Mouse (Mus musculus) midbrain, embryonic 12.5 days (tissue): ENCODE measurements around the gene Alox5ap. TPM values are rescaled to one million over a fixed set of nuclear protein-coding genes. Genes with fewer than 3 reads are reported as not detected.

Source experiments
- ATAC-seq: fragments of 200-750 bp; cut with Nextera tagmentation; 2 replicates; pipeline ENCODE4 v1.8.0; 2017; ENCODE audit warnings: low read depth, moderate TSS enrichment, moderate library complexity; ENCODE audit not compliant: low FRiP score
- H3K27ac ChIP-seq: fragments of 300-500 bp; sonication (generic); replicated peaks from 2 replicates; pipeline ENCODE4 v1.5.1; 2016; ENCODE audit warnings: mild to moderate bottlenecking
- H3K27me3 ChIP-seq: fragments of 300-500 bp; sonication (generic); 2 replicates; pipeline ENCODE4 v1.6.1; 2016; ENCODE audit warnings: mild to moderate bottlenecking
- H3K36me3 ChIP-seq: fragments of 300-500 bp; sonication (generic); 2 replicates; pipeline ENCODE4 v1.6.1; 2016
- H3K4me1 ChIP-seq: fragments of 300-500 bp; sonication (generic); 2 replicates; pipeline ENCODE4 v1.6.1; 2016
- H3K4me2 ChIP-seq: fragments of 300-500 bp; sonication (generic); replicated peaks from 2 replicates; pipeline ENCODE4 v1.6.1; 2016; ENCODE audit warnings: mild to moderate bottlenecking, moderate library complexity
- H3K4me3 ChIP-seq: fragments of 300-500 bp; sonication (generic); 2 replicates; pipeline ENCODE4 v1.5.1; 2016; ENCODE audit warnings: mild to moderate bottlenecking
- H3K9ac ChIP-seq: fragments of 300-500 bp; sonication (generic); replicated peaks from 2 replicates; pipeline ENCODE4 v1.6.1; 2016; ENCODE audit warnings: mild to moderate bottlenecking, moderate library complexity
- H3K9me3 ChIP-seq: fragments of 300-500 bp; sonication (generic); 2 replicates; pipeline ENCODE4 v1.6.1; 2016; ENCODE audit warnings: mild to moderate bottlenecking
- WGBS: fragments of 180-500 bp; shearing (Covaris S2); methylation state at CpG from one replicate; pipeline ENCODE4 v1.1.7; 2016; 5-methylcytosine and 5-hydroxymethylcytosine counted together
- polyA plus RNA-seq: library from polyadenylated mRNA; unstranded; fragments of >200 nt; fragmentation: Nextera tagmentation; extraction: Ambion mirVana; gene quantifications from 2 replicates; pipeline ENCODE4 v1.2.1, GENCODE M21; 2016

Alox5ap gene
- polyA plus RNA-seq, 1 experiment from 2014 or later, result 6.5 TPM

GRCm38 (mm10) chr5:149243053-149243452 lies 21.5 kb upstream of the Alox5ap start:
- H3K4me3 ChIP-seq, result no peak overlapping the region
- H3K4me1 ChIP-seq, result peaks cover 11% of the 10 kb centered on the region
- no peak for ATAC-seq
- no peaks in the 10 kb centered on the region for H3K27me3 ChIP-seq
- H3K36me3 ChIP-seq, result no peaks in the 10 kb centered on the region
- no peak overlapping the region for H3K9ac ChIP-seq
- no peaks in the 10 kb centered on the region for H3K9me3 ChIP-seq
- H3K4me2 ChIP-seq, result no peak overlapping the region
- H3K27ac ChIP-seq, result no peak overlapping the region
- WGBS, result 40% methylated on average over 5 of the region's 5 CpGs

GRCm38 (mm10) chr5:149245391-149245964 lies 19.1 kb upstream of the Alox5ap start:
- 63% methylated on average over 9 of the region's 9 CpGs for WGBS
- H3K9ac ChIP-seq, result 0 out of 2 replicates have a peak overlapping the region, but pooled peaks have one; percentile 5
- H3K4me1 ChIP-seq, result peaks cover 11% of the 10 kb centered on the region
- no peaks in the 10 kb centered on the region for H3K27me3 ChIP-seq
- H3K36me3 ChIP-seq, result no peaks in the 10 kb centered on the region
- no peak overlapping the region for H3K4me3 ChIP-seq
- no peaks in the 10 kb centered on the region for H3K9me3 ChIP-seq
- H3K4me2 ChIP-seq, result peak overlapping the region; percentile 46
- ATAC-seq, result no peak
- H3K27ac ChIP-seq, result no peak overlapping the region

GRCm38 (mm10) chr5:149245965-149246470 lies 18.5 kb upstream of the Alox5ap start:
- no peaks in the 10 kb centered on the region for H3K27me3 ChIP-seq
- peak overlapping the region; percentile 46 for H3K4me2 ChIP-seq
- no peak overlapping the region for H3K4me3 ChIP-seq
- H3K27ac ChIP-seq, result no peak overlapping the region
- H3K36me3 ChIP-seq, result no peaks in the 10 kb centered on the region
- H3K9ac ChIP-seq, result peak overlapping the region; percentile 34; the same call in 1 of the 2 replicates
- ATAC-seq, result peak; percentile 56
- no peaks in the 10 kb centered on the region for H3K9me3 ChIP-seq
- peaks cover 11% of the 10 kb centered on the region for H3K4me1 ChIP-seq
- 26% methylated on average over 16 of the region's 16 CpGs for WGBS

- no peak overlapping the region for H3K4me2 ChIP-seq
- H3K36me3 ChIP-seq, result no peaks in the 10 kb centered on the region
- no peak for ATAC-seq
- H3K9ac ChIP-seq, result no peak overlapping the region
- WGBS, result 48% methylated on average over 18 of the region's 20 CpGs
- peaks cover 11% of the 10 kb centered on the region for H3K4me1 ChIP-seq
- H3K9me3 ChIP-seq, result no peaks in the 10 kb centered on the region
- H3K4me3 ChIP-seq, result no peak overlapping the region
- H3K27me3 ChIP-seq, result no peaks in the 10 kb centered on the region
- H3K27ac ChIP-seq, result no peak overlapping the region
Observed at GRCm38 (mm10) chr5:149247047-149247904, 17.3 kb upstream of the Alox5ap start.

- Histone ChIP-seq H3K4me2 (no peak overlapping the region), H3K4me1 (no peaks in the 10 kb centered on the region), H3K4me3 (no peak overlapping the region), H3K9me3 (no peaks in the 10 kb centered on the region), H3K27me3 (no peaks in the 10 kb centered on the region), H3K36me3 (no peaks in the 10 kb centered on the region), H3K27ac (no peak overlapping the region), H3K9ac (no peak overlapping the region)
- ATAC-seq, result no peak
- WGBS, result 85% methylated on average over 3 of the region's 3 CpGs
Observed at GRCm38 (mm10) chr5:149252303-149252702, 12.3 kb upstream of the Alox5ap start.

- 69% methylated on average over 2 of the region's 2 CpGs for WGBS
- Histone ChIP-seq H3K4me2 (no peak overlapping the region), H3K27ac (no peak overlapping the region), H3K4me1 (peaks cover 10% of the 10 kb centered on the region), H3K36me3 (no peaks in the 10 kb centered on the region), H3K27me3 (no peaks in the 10 kb centered on the region), H3K4me3 (no peak overlapping the region), H3K9me3 (no peaks in the 10 kb centered on the region), H3K9ac (no peak overlapping the region)
- no peak for ATAC-seq
Observed at GRCm38 (mm10) chr5:149253491-149253890, 11.1 kb upstream of the Alox5ap start.

- peaks cover 16% of the 10 kb centered on the region for H3K4me1 ChIP-seq
- no peak for ATAC-seq
Observed at GRCm38 (mm10) chr5:149255522-149255921, 9.0 kb upstream of the Alox5ap start.

GRCm38 (mm10) chr5:149257518-149258281 lies 6.9 kb upstream of the Alox5ap start:
- H3K9ac ChIP-seq, result no peak overlapping the region
- no peak overlapping the region for H3K4me3 ChIP-seq
- no peaks in the 10 kb centered on the region for H3K27me3 ChIP-seq
- H3K4me1 ChIP-seq, result peaks cover 16% of the 10 kb centered on the region
- WGBS, result 53% methylated on average over 14 of the region's 14 CpGs
- H3K4me2 ChIP-seq, result no peak overlapping the region
- H3K36me3 ChIP-seq, result no peaks in the 10 kb centered on the region
- no peaks in the 10 kb centered on the region for H3K9me3 ChIP-seq
- peak; percentile 76 for ATAC-seq
- H3K27ac ChIP-seq, result 0 out of 2 replicates have a peak overlapping the region, but pooled peaks have one; percentile 36

More at GRCm38 (mm10) chr5:149255522-149255921, 9.0 kb upstream of the Alox5ap start:
- Histone ChIP-seq H3K9me3 (no peaks in the 10 kb centered on the region), H3K4me3 (no peak overlapping the region), H3K27me3 (no peaks in the 10 kb centered on the region), H3K36me3 (no peaks in the 10 kb centered on the region), H3K27ac (no peak overlapping the region), H3K9ac (no peak overlapping the region), H3K4me2 (no peak overlapping the region)
- WGBS, result 88% methylated on average over 2 of the region's 2 CpGs

- Histone ChIP-seq H3K4me3 (no peak overlapping the region), H3K9ac (peak overlapping the region; percentile 3; the same call in 1 of the 2 replicates), H3K9me3 (no peaks in the 10 kb centered on the region), H3K4me1 (peaks cover 16% of the 10 kb centered on the region), H3K27me3 (no peaks in the 10 kb centered on the region), H3K27ac (peak overlapping the region; percentile 62), H3K36me3 (no peaks in the 10 kb centered on the region), H3K4me2 (no peak overlapping the region)
- no peak for ATAC-seq
- WGBS, result 34% methylated on average over 16 of the region's 16 CpGs
Observed at GRCm38 (mm10) chr5:149259093-149259492, 5.5 kb upstream of the Alox5ap start.

GRCm38 (mm10) chr5:149261449-149261848 lies 3.1 kb upstream of the Alox5ap start:
- Histone ChIP-seq H3K27ac (no peak overlapping the region), H3K4me2 (no peak overlapping the region), H3K27me3 (0 out of 2 replicates have a peak, but pooled peaks cover 3% of the 10 kb centered on the region), H3K4me3 (no peak overlapping the region), H3K36me3 (no peaks in the 10 kb centered on the region), H3K9me3 (no peaks in the 10 kb centered on the region), H3K9ac (no peak overlapping the region), H3K4me1 (peaks cover 16% of the 10 kb centered on the region)
- ATAC-seq, result no peak
- 76% methylated on average over 7 of the region's 7 CpGs for WGBS

- no peak overlapping the region for H3K4me2 ChIP-seq
- H3K9me3 ChIP-seq, result no peaks in the 10 kb centered on the region
- no peak for ATAC-seq
- 0 out of 2 replicates have a peak, but pooled peaks cover 3% of the 10 kb centered on the region for H3K27me3 ChIP-seq
- H3K4me3 ChIP-seq, result no peak overlapping the region
- H3K9ac ChIP-seq, result no peak overlapping the region
- no peak overlapping the region for H3K27ac ChIP-seq
- 61% methylated on average over 6 of the region's 6 CpGs for WGBS
- H3K4me1 ChIP-seq, result peaks cover 16% of the 10 kb centered on the region
- H3K36me3 ChIP-seq, result no peaks in the 10 kb centered on the region
Observed at GRCm38 (mm10) chr5:149261866-149262265, 2.7 kb upstream of the Alox5ap start.
